Mouse (Mus musculus) midbrain, embryonic 16.5 days (tissue): ENCODE measurements around the gene Reg2. TPM values are rescaled to one million over a fixed set of nuclear protein-coding genes. Genes with fewer than 3 reads are reported as not detected.
"Not testable (repeated sequence)": the region's sequence is repeated elsewhere in the genome, so short reads cannot be mapped to it uniquely, and the experiment has no call there.

Experiments used
- ATAC-seq: fragments of 200-750 bp; cut with Nextera tagmentation; 2 replicates; pipeline ENCODE4 v1.8.0; 2017; ENCODE audit warnings: moderate TSS enrichment
- H3K27ac ChIP-seq: fragments of 300-500 bp; sonication (generic); 2 replicates; pipeline ENCODE4 v1.5.1; 2014; ENCODE audit warnings: mild to moderate bottlenecking, low read length, mixed read lengths
- H3K27me3 ChIP-seq: fragments of 300-500 bp; sonication (generic); 2 replicates; pipeline ENCODE4 v1.6.1; 2014; ENCODE audit warnings: low read depth, low read length, mixed read lengths; ENCODE audit not compliant: control insufficient read depth, insufficient read depth
- H3K36me3 ChIP-seq: fragments of 300-500 bp; sonication (generic); 2 replicates; pipeline ENCODE4 v1.6.1; 2014; ENCODE audit warnings: mild to moderate bottlenecking, low read length, moderate library complexity, mixed read lengths; ENCODE audit not compliant: control insufficient read depth, insufficient read depth
- H3K4me1 ChIP-seq: fragments of 300-500 bp; sonication (generic); 2 replicates; pipeline ENCODE4 v1.6.1; 2014; ENCODE audit warnings: mild to moderate bottlenecking, low read length, mixed read lengths; ENCODE audit not compliant: control insufficient read depth, insufficient read depth
- H3K4me2 ChIP-seq: fragments of 300-500 bp; sonication (generic); 2 replicates; pipeline ENCODE4 v1.6.1; 2014; ENCODE audit warnings: mild to moderate bottlenecking, low read length, mixed read lengths
- H3K4me3 ChIP-seq: fragments of 300-500 bp; sonication (generic); 2 replicates; pipeline ENCODE4 v1.5.1; 2014; ENCODE audit warnings: low read depth, mild to moderate bottlenecking, low read length, moderate library complexity, mixed read lengths
- H3K9ac ChIP-seq: fragments of 300-500 bp; sonication (generic); 2 replicates; pipeline ENCODE4 v1.6.1; 2014; ENCODE audit warnings: low read depth, low read length, mixed read lengths
- H3K9me3 ChIP-seq: fragments of 300-500 bp; sonication (generic); replicated peaks from 2 replicates; pipeline ENCODE4 v1.6.1; 2014; ENCODE audit warnings: mild to moderate bottlenecking, low read length, mixed read lengths; ENCODE audit not compliant: control insufficient read depth, poor library complexity, severe bottlenecking
- WGBS: fragments of 180-500 bp; shearing (Covaris S2); extraction: QIAGEN DNeasy Blood & Tissue Kit; methylation state at CpG from one replicate; pipeline ENCODE4 v1.1.7; 2014; 5-methylcytosine and 5-hydroxymethylcytosine counted together
- polyA plus RNA-seq: library from polyadenylated mRNA; unstranded; fragments of >200 nt; fragmentation: Nextera tagmentation; extraction: Ambion mirVana; gene quantifications from 2 replicates; pipeline ENCODE4 v1.2.1, GENCODE M21; 2015

The Reg2 gene
- polyA plus RNA-seq, result not detected in 2 replicates

- WGBS, result 96% methylated on average over 4 of the region's 17 CpGs
Measured at GRCm38 (mm10) chr6:78395323-78395722, at the start of gene Reg2. Reg2 (plus strand) TSS chr6:78395623.

GRCm38 (mm10) chr6:78361971-78362563 is 33.4 kb upstream of the Reg2 start:
- Histone ChIP-seq H3K36me3 (no peaks in the 10 kb centered on the region), H3K9me3 (no peaks in the 10 kb centered on the region), H3K4me2 (no peak overlapping the region), H3K4me1 (no peaks in the 10 kb centered on the region), H3K27me3 (no peaks in the 10 kb centered on the region), H3K27ac (no peak overlapping the region), H3K4me3 (no peak overlapping the region), H3K9ac (no peak overlapping the region)
- WGBS, result 70% methylated on average over 2 of the region's 2 CpGs
- no peak for ATAC-seq

More at GRCm38 (mm10) chr6:78395323-78395722, at the start of gene Reg2:
- H3K4me2 ChIP-seq, H3K9ac ChIP-seq, H3K4me3 ChIP-seq, H3K4me1 ChIP-seq, H3K36me3 ChIP-seq, H3K27ac ChIP-seq, ATAC-seq, H3K9me3 ChIP-seq, H3K27me3 ChIP-seq: not testable (repeated sequence)

GRCm38 (mm10) chr6:78370357-78370756 is 25.1 kb upstream of the Reg2 start, which contains the start of gene Reg3b:
Reg3b (plus strand) TSS chr6:78370657.
- no peaks in the 10 kb centered on the region for H3K9me3 ChIP-seq
- no peak within 1 kb of the TSS for H3K4me3 ChIP-seq
- ATAC-seq, result no peak
- H3K9ac ChIP-seq, result no peak within 1 kb of the TSS
- H3K27ac ChIP-seq, result no peak within 1 kb of the TSS
- H3K4me1 ChIP-seq, result no peaks in the 10 kb centered on the region
- H3K4me2 ChIP-seq, result no peak within 1 kb of the TSS
- WGBS, result 89% methylated on average over 2 of the region's 2 CpGs
- H3K27me3 ChIP-seq, result no peaks in the 10 kb centered on the region
- no peaks in the 10 kb centered on the region for H3K36me3 ChIP-seq

- no peaks in the 10 kb centered on the region for H3K27me3 ChIP-seq
Measured at GRCm38 (mm10) chr6:78378765-78379164, 16.7 kb upstream of the Reg2 start, which contains the start of gene Reg3d. Reg3d (minus strand) TSS chr6:78378865.

GRCm38 (mm10) chr6:78380409-78380808 is 15.0 kb upstream of the Reg2 start, which contains the start of gene Reg3a:
Reg3a (plus strand) TSS chr6:78380709.
- ATAC-seq, result no peak
- H3K4me1 ChIP-seq, result no peaks in the 10 kb centered on the region

More at GRCm38 (mm10) chr6:78378765-78379164, 16.7 kb upstream of the Reg2 start, which contains the start of gene Reg3d:
- Histone ChIP-seq H3K4me3 (no peak within 1 kb of the TSS), H3K4me2 (no peak within 1 kb of the TSS), H3K9ac (no peak within 1 kb of the TSS), H3K36me3 (no peaks in the 10 kb centered on the region), H3K27ac (no peak within 1 kb of the TSS), H3K9me3 (no peaks in the 10 kb centered on the region), H3K4me1 (no peaks in the 10 kb centered on the region)
- ATAC-seq, result no peak
- 84% methylated on average over 2 of the region's 2 CpGs for WGBS

GRCm38 (mm10) chr6:78385609-78386008 is 9.8 kb upstream of the Reg2 start:
- no peak overlapping the region for H3K4me2 ChIP-seq
- H3K9me3 ChIP-seq, result no peaks in the 10 kb centered on the region
- H3K4me3 ChIP-seq, result no peak overlapping the region
- H3K9ac ChIP-seq, result no peak overlapping the region
- 70% methylated on average over 3 of the region's 3 CpGs for WGBS
- no peaks in the 10 kb centered on the region for H3K36me3 ChIP-seq
- H3K27ac ChIP-seq, result no peak overlapping the region
- H3K4me1 ChIP-seq, result peaks cover 4% of the 10 kb centered on the region; the same call in 1 of the 2 replicates
- ATAC-seq, result no peak
- H3K27me3 ChIP-seq, result no peaks in the 10 kb centered on the region

More at GRCm38 (mm10) chr6:78380409-78380808, 15.0 kb upstream of the Reg2 start, which contains the start of gene Reg3a:
- no peak within 1 kb of the TSS for H3K27ac ChIP-seq
- H3K9ac ChIP-seq, result no peak within 1 kb of the TSS
- H3K36me3 ChIP-seq, result no peaks in the 10 kb centered on the region
- H3K9me3 ChIP-seq, result no peaks in the 10 kb centered on the region
- no peak within 1 kb of the TSS for H3K4me3 ChIP-seq
- H3K4me2 ChIP-seq, result no peak within 1 kb of the TSS
- no peaks in the 10 kb centered on the region for H3K27me3 ChIP-seq

GRCm38 (mm10) chr6:78422411-78422810 is 27.0 kb downstream of the Reg2 start, which contains the start of gene Reg1:
Reg1 (plus strand) TSS chr6:78422711.
- ATAC-seq, H3K36me3 ChIP-seq, H3K27ac ChIP-seq, H3K27me3 ChIP-seq, H3K4me2 ChIP-seq, H3K9me3 ChIP-seq, H3K4me1 ChIP-seq, H3K9ac ChIP-seq, H3K4me3 ChIP-seq: not testable (repeated sequence)

- H3K36me3 ChIP-seq, result no peaks in the 10 kb centered on the region
- ATAC-seq, result no peak
- no peak overlapping the region for H3K4me3 ChIP-seq
- no peak overlapping the region for H3K27ac ChIP-seq
- WGBS, result 87% methylated on average over 3 of the region's 3 CpGs
- H3K27me3 ChIP-seq, result no peaks in the 10 kb centered on the region
- H3K4me1 ChIP-seq, result no peaks in the 10 kb centered on the region
- H3K9ac ChIP-seq, result no peak overlapping the region
- H3K9me3 ChIP-seq, result no peaks in the 10 kb centered on the region
- no peak overlapping the region for H3K4me2 ChIP-seq
Measured at GRCm38 (mm10) chr6:78425497-78425896, 30.1 kb downstream of the Reg2 start.

GRCm38 (mm10) chr6:78447202-78447601 is 51.8 kb downstream of the Reg2 start:
- Histone ChIP-seq H3K27ac (no peak overlapping the region), H3K9ac (no peak overlapping the region), H3K36me3 (no peaks in the 10 kb centered on the region), H3K9me3 (no peaks in the 10 kb centered on the region), H3K4me1 (no peaks in the 10 kb centered on the region), H3K4me3 (no peak overlapping the region), H3K27me3 (no peaks in the 10 kb centered on the region), H3K4me2 (no peak overlapping the region)
- 68% methylated on average over 1 of the region's 1 CpGs for WGBS
- no peak for ATAC-seq
